Mouse (Mus musculus) v-Abl transformed pro-B cells (cell line): ENCODE results near the gene Gramd1c.

Experiments used
- in situ Hi-C, 2 experiments: fragments of 400-800 bp; cut with MboI; formaldehyde crosslinking; loops; one replicate each; pipeline ENCODE4 v1.15.1; 2025; ENCODE audit not compliant: unreplicated experiment in 2 of 2

The Gramd1c gene

GRCm38 (mm10) chr16:44026210-44026609, 36.9 kb downstream of the Gramd1c start:
- in situ Hi-C loops, result no loop called here

GRCm38 (mm10) chr16:44018986-44019548, 44.1 kb downstream of the Gramd1c start:
- in situ Hi-C loops, result no loop called here

GRCm38 (mm10) chr16:44018372-44018771, 44.8 kb downstream of the Gramd1c start:
- in situ Hi-C loops, result no loop called here

GRCm38 (mm10) chr16:44017707-44018106, 45.4 kb downstream of the Gramd1c start:
- in situ Hi-C loops, result no loop called here

- in situ Hi-C loops, result no loop called here
Measured at GRCm38 (mm10) chr16:44016164-44016563, 47.0 kb downstream of the Gramd1c start.

- in situ Hi-C loops, result no loop called here
Measured at GRCm38 (mm10) chr16:44015416-44016158, 47.6 kb downstream of the Gramd1c start.

- in situ Hi-C loops, result no loop called here
Measured at GRCm38 (mm10) chr16:44011010-44011409, 52.1 kb downstream of the Gramd1c start.

- in situ Hi-C loops, result no loop called here
Measured at GRCm38 (mm10) chr16:44002086-44002485, 61.1 kb downstream of the Gramd1c start.

- in situ Hi-C loops, result no loop called here
Measured at GRCm38 (mm10) chr16:43999541-43999940, 63.6 kb downstream of the Gramd1c start.

- in situ Hi-C loops, result no loop called here
Measured at GRCm38 (mm10) chr16:43999111-43999510, 64.0 kb downstream of the Gramd1c start.

GRCm38 (mm10) chr16:43994623-43995022, 68.5 kb downstream of the Gramd1c start:
- in situ Hi-C loops, result no loop called here

GRCm38 (mm10) chr16:43986299-43986698, 76.8 kb downstream of the Gramd1c start:
- in situ Hi-C loops, result no loop called here

- in situ Hi-C loops, result no loop called here
Measured at GRCm38 (mm10) chr16:43980110-43980609, 83.0 kb downstream of the Gramd1c start.

GRCm38 (mm10) chr16:43979328-43980109, 83.6 kb downstream of the Gramd1c start, which contains the start of gene Zdhhc23:
TSS of gene Zdhhc23 (minus strand) at chr16:43979791.
- in situ Hi-C loops, result no loop called here

- in situ Hi-C loops, result no loop called here
Measured at GRCm38 (mm10) chr16:43979010-43979327, 84.2 kb downstream of the Gramd1c start.

GRCm38 (mm10) chr16:43973606-43974220, 89.4 kb downstream of the Gramd1c start:
- in situ Hi-C loops, result no loop called here

GRCm38 (mm10) chr16:43973147-43973546, 90.0 kb downstream of the Gramd1c start:
- in situ Hi-C loops, result no loop called here

- in situ Hi-C loops, result no loop called here
Measured at GRCm38 (mm10) chr16:43972391-43972790, 90.8 kb downstream of the Gramd1c start.

- in situ Hi-C loops, result no loop called here
Measured at GRCm38 (mm10) chr16:43971741-43972140, 91.4 kb downstream of the Gramd1c start.

- in situ Hi-C loops, result no loop called here
Measured at GRCm38 (mm10) chr16:43971189-43971588, 92.0 kb downstream of the Gramd1c start.

- in situ Hi-C loops, result no loop called here
Measured at GRCm38 (mm10) chr16:43970426-43970825, 92.7 kb downstream of the Gramd1c start.
